Mouse (Mus musculus): Measurements from ENCODE around the gene Plb1. TPM values are rescaled to one million over a fixed set of nuclear protein-coding genes. Genes with fewer than 3 reads are reported as not detected.

The Plb1 gene
- polyA plus RNA-seq, 2 experiments: 1.1 to 1.5 TPM

DNA sequence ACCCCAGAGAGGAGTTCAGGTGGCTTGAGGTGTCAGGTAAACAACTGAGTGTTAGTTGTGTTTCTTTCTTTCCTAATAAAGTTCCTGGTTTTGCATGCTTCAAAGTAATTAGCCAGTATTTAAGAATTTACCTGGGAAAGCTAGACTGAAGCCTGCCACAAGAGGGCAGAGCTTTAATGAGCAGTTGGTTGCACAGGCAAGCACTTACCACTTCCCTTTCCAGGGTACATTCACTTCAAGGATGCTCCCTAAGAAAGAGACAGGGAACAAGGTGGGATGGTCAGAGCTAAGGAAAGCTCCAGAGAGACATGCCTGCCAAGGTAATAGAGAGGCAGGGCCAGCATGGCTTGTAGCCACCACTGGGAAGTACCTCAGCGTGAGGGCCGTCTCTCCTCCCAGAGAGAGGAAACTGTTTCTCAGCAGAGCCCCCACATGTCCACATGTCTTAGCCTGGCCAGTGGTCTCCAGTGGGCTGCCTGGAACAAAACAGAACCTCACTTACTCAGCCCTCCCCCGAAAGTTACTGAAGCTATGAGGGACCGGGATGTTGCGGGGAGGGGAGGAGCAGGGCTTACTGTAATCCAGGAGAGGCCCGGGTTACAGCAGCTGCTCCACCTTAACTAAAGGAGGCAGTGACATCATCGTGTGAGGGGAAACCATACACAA is 89.8 kb downstream of the Plb1 start:
- TF ChIP-seq POLR2A (IDR thresholded peaks at IDR 0.05; ENCODE audit: borderline replicate concordance, extremely low read depth, insufficient read depth, insufficient read length): no peak
- 34% methylated on average over 7 of the region's 7 CpGs for WGBS
- no peaks in the 10 kb centered on the region for H3K27me3 ChIP-seq (ENCODE audit: control insufficient read depth, insufficient read depth, low read length)
- H3K4me3 ChIP-seq (replicated peaks; ENCODE audit: low read length): no peak overlapping the region
- H3K27ac ChIP-seq (replicated peaks; ENCODE audit: low read depth, low read length): no peak overlapping the region
- H3K36me3 ChIP-seq (ENCODE audit: control insufficient read depth, insufficient read depth, low read length): no peaks in the 10 kb centered on the region
- no peaks in the 10 kb centered on the region for H3K9me3 ChIP-seq (ENCODE audit: control insufficient read depth, low read length)
- peaks cover 4% of the 10 kb centered on the region; the same call in 1 of the 2 replicates for H3K4me1 ChIP-seq (ENCODE audit: control insufficient read depth, insufficient read depth, low read length)
- no peak overlapping the region; the same call in 1 of the 2 replicates for H3K4me2 ChIP-seq (replicated peaks; ENCODE audit: low read depth, low read length, severe bottlenecking)
- no peak overlapping the region for H3K9ac ChIP-seq (ENCODE audit: low read depth, low read length, severe bottlenecking)
- ATAC-seq (ENCODE audit: low FRiP score, low read depth) (peak; percentile 65), DNase-seq (ENCODE audit: low spot score) (peak; percentile 67)

DNA sequence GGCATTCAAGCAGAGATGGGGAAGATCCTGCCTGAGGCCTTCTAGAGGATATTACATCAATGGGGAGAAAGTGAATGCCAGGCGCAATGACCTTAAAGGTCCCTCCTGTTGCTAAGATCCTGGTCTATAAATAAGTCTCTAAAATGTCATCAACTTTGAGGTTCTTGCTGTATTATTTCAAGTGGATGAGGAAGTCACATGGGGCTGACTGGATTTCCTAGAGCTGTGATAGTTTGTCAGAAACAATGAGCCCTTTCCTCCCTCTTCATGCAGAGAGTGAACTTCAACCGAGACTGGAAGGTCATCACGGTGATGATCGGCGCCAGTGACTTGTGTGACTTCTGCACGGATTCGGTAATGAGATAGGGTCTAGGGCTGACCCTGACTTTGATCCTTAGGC is 95.6 kb downstream of the Plb1 start:
- H3K4me1 ChIP-seq (ENCODE audit: control insufficient read depth, insufficient read depth, low read length): no peaks in the 10 kb centered on the region
- DNase-seq (ENCODE audit: low spot score): no peak
- no peaks in the 10 kb centered on the region for H3K27me3 ChIP-seq (ENCODE audit: control insufficient read depth, insufficient read depth, low read length)
- WGBS: 93% methylated on average over 7 of the region's 7 CpGs
- no peak for ATAC-seq (ENCODE audit: low FRiP score, low read depth)
- H3K4me3 ChIP-seq (replicated peaks; ENCODE audit: low read length): no peak overlapping the region
- H3K9ac ChIP-seq (ENCODE audit: low read depth, low read length, severe bottlenecking): no peak overlapping the region
- TF ChIP-seq POLR2A (IDR thresholded peaks at IDR 0.05; ENCODE audit: borderline replicate concordance, extremely low read depth, insufficient read depth, insufficient read length): no peak
- no peaks in the 10 kb centered on the region for H3K9me3 ChIP-seq (ENCODE audit: control insufficient read depth, low read length)
- no peaks in the 10 kb centered on the region for H3K36me3 ChIP-seq (ENCODE audit: control insufficient read depth, insufficient read depth, low read length)
- no peak overlapping the region for H3K27ac ChIP-seq (replicated peaks; ENCODE audit: low read depth, low read length)
- H3K4me2 ChIP-seq (replicated peaks; ENCODE audit: low read depth, low read length, severe bottlenecking): no peak overlapping the region

DNA sequence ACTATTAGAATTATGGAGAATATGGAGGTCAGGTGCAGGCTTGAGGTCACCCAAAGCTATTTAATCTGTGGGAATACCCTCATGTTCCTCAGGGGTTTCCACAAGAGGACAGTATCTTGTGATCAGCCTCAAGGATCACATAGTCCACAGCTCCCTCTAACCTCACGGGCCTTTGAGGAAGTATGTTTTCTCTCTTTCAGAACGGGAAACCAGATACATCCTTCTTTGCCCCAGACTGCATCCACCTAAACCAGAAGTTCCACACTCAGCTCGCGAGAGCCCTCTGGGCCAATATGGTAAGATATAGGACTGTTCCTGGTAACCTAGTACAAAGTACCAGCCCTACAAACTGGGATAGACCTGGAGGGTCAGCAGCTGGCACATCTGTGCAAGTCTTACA is 100.1 kb downstream of the Plb1 start:
- no peak overlapping the region for H3K9ac ChIP-seq (ENCODE audit: low read depth, low read length, severe bottlenecking)
- DNase-seq (ENCODE audit: low spot score) (no peak), ATAC-seq (ENCODE audit: low FRiP score, low read depth) (no peak)
- H3K4me2 ChIP-seq (replicated peaks; ENCODE audit: low read depth, low read length, severe bottlenecking): no peak overlapping the region
- H3K27ac ChIP-seq (replicated peaks; ENCODE audit: low read depth, low read length): no peak overlapping the region
- no peaks in the 10 kb centered on the region for H3K27me3 ChIP-seq (ENCODE audit: control insufficient read depth, insufficient read depth, low read length)
- 85% methylated on average over 4 of the region's 4 CpGs for WGBS
- no peaks in the 10 kb centered on the region for H3K9me3 ChIP-seq (ENCODE audit: control insufficient read depth, low read length)
- H3K4me3 ChIP-seq (replicated peaks; ENCODE audit: low read length): no peak overlapping the region
- TF ChIP-seq POLR2A (IDR thresholded peaks at IDR 0.05; ENCODE audit: borderline replicate concordance, extremely low read depth, insufficient read depth, insufficient read length): no peak
- no peaks in the 10 kb centered on the region for H3K36me3 ChIP-seq (ENCODE audit: control insufficient read depth, insufficient read depth, low read length)
- peaks cover 14% of the 10 kb centered on the region for H3K4me1 ChIP-seq (ENCODE audit: control insufficient read depth, insufficient read depth, low read length)

GRCm38 (mm10) chr5:32335172-32335571 is 102.7 kb downstream of the Plb1 start:
- no peaks in the 10 kb centered on the region for H3K36me3 ChIP-seq (ENCODE audit: control insufficient read depth, insufficient read depth, low read length)
- WGBS: 32% methylated on average over 6 of the region's 6 CpGs
- H3K4me1 ChIP-seq (ENCODE audit: control insufficient read depth, insufficient read depth, low read length): peaks cover 14% of the 10 kb centered on the region
- H3K9ac ChIP-seq (ENCODE audit: low read depth, low read length, severe bottlenecking): no peak overlapping the region
- DNase-seq (ENCODE audit: low spot score): no peak
- peak; percentile 55; the same call in 1 of the 2 replicates for ATAC-seq (ENCODE audit: low FRiP score, low read depth)
- no peaks in the 10 kb centered on the region for H3K27me3 ChIP-seq (ENCODE audit: control insufficient read depth, insufficient read depth, low read length)
- no peaks in the 10 kb centered on the region for H3K9me3 ChIP-seq (ENCODE audit: control insufficient read depth, low read length)
- no peak overlapping the region for H3K4me2 ChIP-seq (replicated peaks; ENCODE audit: low read depth, low read length, severe bottlenecking)
- H3K4me3 ChIP-seq (replicated peaks; ENCODE audit: low read length): no peak overlapping the region
- H3K27ac ChIP-seq (replicated peaks; ENCODE audit: low read depth, low read length): no peak overlapping the region
- TF ChIP-seq POLR2A (IDR thresholded peaks at IDR 0.05; ENCODE audit: borderline replicate concordance, extremely low read depth, insufficient read depth, insufficient read length): no peak

DNA sequence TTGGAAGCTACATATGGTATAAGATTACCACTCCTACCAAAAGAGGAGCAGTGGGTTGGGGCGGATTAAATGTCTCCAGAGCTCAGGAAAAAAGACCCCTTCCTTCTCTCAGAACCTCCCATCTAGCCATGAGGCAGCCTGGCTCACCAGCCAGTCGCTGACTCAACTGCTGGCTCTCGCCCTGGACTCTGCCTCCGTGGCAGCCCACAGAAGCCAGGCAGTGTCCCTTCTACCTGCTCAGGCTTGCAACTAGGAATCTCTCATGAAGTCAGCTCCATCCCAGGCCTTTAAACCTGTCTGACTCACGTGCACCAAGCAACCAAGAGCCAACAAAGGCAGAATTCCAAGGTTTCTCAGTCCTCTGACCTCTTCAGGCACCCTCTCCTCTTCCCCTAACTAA is 103.6 kb downstream of the Plb1 start:
- Histone ChIP-seq H3K4me2 (replicated peaks; ENCODE audit: low read depth, low read length, severe bottlenecking) (no peak overlapping the region), H3K9ac (ENCODE audit: low read depth, low read length, severe bottlenecking) (no peak overlapping the region), H3K36me3 (ENCODE audit: control insufficient read depth, insufficient read depth, low read length) (no peaks in the 10 kb centered on the region), H3K27ac (replicated peaks; ENCODE audit: low read depth, low read length) (no peak overlapping the region), H3K4me1 (ENCODE audit: control insufficient read depth, insufficient read depth, low read length) (peaks cover 14% of the 10 kb centered on the region), H3K27me3 (ENCODE audit: control insufficient read depth, insufficient read depth, low read length) (no peaks in the 10 kb centered on the region), H3K4me3 (replicated peaks; ENCODE audit: low read length) (no peak overlapping the region), H3K9me3 (ENCODE audit: control insufficient read depth, low read length) (no peaks in the 10 kb centered on the region)
- no peak for TF ChIP-seq POLR2A (IDR thresholded peaks at IDR 0.05; ENCODE audit: borderline replicate concordance, extremely low read depth, insufficient read depth, insufficient read length)
- 53% methylated on average over 5 of the region's 5 CpGs for WGBS
- ATAC-seq (ENCODE audit: low FRiP score, low read depth): no peak
- no peak for DNase-seq (ENCODE audit: low spot score)
